Comparison of ENCODE assay signal across 8 mouse cellular contexts in genomic region chr14:100283411-100284118, GRCm38 (mm10). TPM values are rescaled to one million over a fixed set of nuclear protein-coding genes. Genes with fewer than 3 reads are reported as not detected.
DNase-seq lines count a peak whose midpoint lies in the region; ATAC-seq and TF ChIP-seq lines count a peak whose summit lies in the region.

No protein-coding gene starts in this region.

- no peaks in the 10 kb centered on the region for H3K36me3 ChIP-seq in lung, postnatal 0 days (ENCODE audit: insufficient read depth, low read length)

- H3K27ac ChIP-seq in lung, postnatal 0 days (ENCODE audit: low read length), result peak overlapping the region; percentile 32; the same call in 1 of the 2 replicates

- no peak for TF ChIP-seq CTCF in lung, adult 2 months (IDR thresholded peaks at IDR 0.05; ENCODE audit: insufficient read depth, low read length)
- no peak for TF ChIP-seq CTCF in lung, postnatal 0 days (IDR thresholded peaks at IDR 0.05)

- peaks cover 3% of the 10 kb centered on the region; the same call in 1 of the 2 replicates for H3K4me1 ChIP-seq in lung, adult 2 months (ENCODE audit: control insufficient read depth, insufficient read depth, low read length)
- peaks cover 5% of the 10 kb centered on the region for H3K4me1 ChIP-seq in lung, postnatal 0 days (ENCODE audit: insufficient read depth, low read depth, low read length)

- H3K27me3 ChIP-seq in lung, postnatal 0 days (replicated peaks; ENCODE audit: insufficient read depth, low read length), result no peaks in the 10 kb centered on the region

- no peak for TF ChIP-seq POLR2A in lung, adult 2 months (IDR thresholded peaks at IDR 0.05; ENCODE audit: borderline replicate concordance, extremely low read depth, low read depth, low read length)

- peak; percentile 36 for DNase-seq in lung, adult 2 months
- no peak for DNase-seq in lung, postnatal 25 days (ENCODE audit: low spot score)
- DNase-seq in cerebellum, postnatal 36 days, result peak; percentile 21 to 31
- peak; percentile 35 to 53 for DNase-seq in heart, adult 9 months (ENCODE audit: low spot score in 2 of 2)
- DNase-seq in kidney, adult 9 months, result peak; percentile 47
- peak; percentile 42 for DNase-seq in lung, postnatal 0 days (ENCODE audit: low spot score)
- peak; percentile 21 for DNase-seq in skeletal muscle tissue, adult 2 months (ENCODE audit: low read depth, low spot score)
- no peak for DNase-seq in spleen, postnatal 4 days (ENCODE audit: low spot score in 2 of 2)

- TF ChIP-seq EP300 in lung, postnatal 0 days (IDR thresholded peaks at IDR 0.05), result no peak

- no peak for ATAC-seq in lung, postnatal 0 days

- peak overlapping the region; percentile 83 for H3K4me3 ChIP-seq in lung, adult 2 months (replicated peaks; ENCODE audit: extremely low read depth, low read depth, low read length)
- peak overlapping the region; percentile 62 for H3K4me3 ChIP-seq in lung, postnatal 0 days (ENCODE audit: low read depth, low read length)

- H3K9me3 ChIP-seq in lung, postnatal 0 days (ENCODE audit: low read length), result no peaks in the 10 kb centered on the region

- 2% methylated on average over 27 of the region's 27 CpGs for whole genome bisulfite sequencing in lung, adult 2 months
- WGBS in lung, postnatal 0 days, result 2% methylated on average over 27 of the region's 27 CpGs

- peak overlapping the region; percentile 99 for H3K4me2 ChIP-seq in lung, postnatal 0 days (replicated peaks; ENCODE audit: low read depth, low read length)

- peak overlapping the region; percentile 16; the same call in 1 of the 2 replicates for H3K9ac ChIP-seq in lung, postnatal 0 days (replicated peaks; ENCODE audit: low read depth)

RNA-seq across cellular contexts. Expression of gene Klf12, which starts 0.9 kb away (rescaled TPM):
- 7.6 and 11.1 TPM in 2 replicates for polyA plus RNA-seq in lung, adult 2 months (2012; rRNA removed)
- polyA plus RNA-seq in lung, postnatal 0 days (2015; fragmentation: Nextera tagmentation; extraction: Ambion mirVana), result 4.7 and 5.2 TPM in 2 replicates

Comparison
In these comparisons a context has a peak if more than half of its experiments do, and no peak if none do; other contexts are left out.
1. DNase-seq: peak in lung, adult 2 months (single experiment), cerebellum, postnatal 36 days (2 of 2), heart, adult 9 months (2 of 2), kidney, adult 9 months (single experiment), lung, postnatal 0 days (single experiment) and skeletal muscle tissue, adult 2 months (single experiment); none in lung, postnatal 25 days (single experiment) and spleen, postnatal 4 days (0 of 2).